Mouse (Mus musculus): Measurements from ENCODE around the gene Atp8b5.

Gene Atp8b5

GRCm38 (mm10) chr4:43384083-43384460 lies 117.1 kb downstream of the Atp8b5 start:
- DNase-seq: no peak

- no peak for DNase-seq
Observed at GRCm38 (mm10) chr4:43384541-43384940, 117.6 kb downstream of the Atp8b5 start.

DNA sequence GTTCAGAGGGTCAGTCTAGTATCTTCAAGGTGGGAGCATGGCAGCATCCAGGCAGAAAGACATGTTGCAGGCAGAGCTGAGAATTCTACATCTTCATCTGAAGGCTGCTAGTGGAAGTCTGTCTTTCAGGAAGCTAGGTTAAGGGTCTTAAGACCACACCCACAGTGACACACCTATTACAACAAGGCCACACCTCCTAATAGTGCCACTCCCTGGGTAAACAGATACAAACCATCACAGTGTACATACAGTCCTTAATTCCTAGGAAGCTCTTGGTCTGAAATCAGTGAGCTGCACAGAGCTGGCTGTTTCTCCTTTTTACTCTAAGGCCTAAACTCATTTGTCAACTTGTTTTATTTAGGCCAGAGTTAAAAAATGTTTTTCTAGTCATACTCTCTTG lies 120.0 kb downstream of the Atp8b5 start:
- DNase-seq: no peak

- DNase-seq: no peak
Observed at GRCm38 (mm10) chr4:43389390-43389789, 122.4 kb downstream of the Atp8b5 start.

- DNase-seq: no peak
Observed at GRCm38 (mm10) chr4:43389845-43390440, 123.0 kb downstream of the Atp8b5 start.

GRCm38 (mm10) chr4:43391521-43392050 lies 124.6 kb downstream of the Atp8b5 start:
- no peak for DNase-seq

- peak; percentile 92 for DNase-seq
Observed at GRCm38 (mm10) chr4:43394345-43394891, 127.5 kb downstream of the Atp8b5 start.

GRCm38 (mm10) chr4:43395147-43395546 lies 128.2 kb downstream of the Atp8b5 start:
- DNase-seq: no peak

GRCm38 (mm10) chr4:43395836-43396235 lies 128.9 kb downstream of the Atp8b5 start:
- no peak for DNase-seq

GRCm38 (mm10) chr4:43396381-43396780 lies 129.4 kb downstream of the Atp8b5 start:
- DNase-seq: no peak

DNA sequence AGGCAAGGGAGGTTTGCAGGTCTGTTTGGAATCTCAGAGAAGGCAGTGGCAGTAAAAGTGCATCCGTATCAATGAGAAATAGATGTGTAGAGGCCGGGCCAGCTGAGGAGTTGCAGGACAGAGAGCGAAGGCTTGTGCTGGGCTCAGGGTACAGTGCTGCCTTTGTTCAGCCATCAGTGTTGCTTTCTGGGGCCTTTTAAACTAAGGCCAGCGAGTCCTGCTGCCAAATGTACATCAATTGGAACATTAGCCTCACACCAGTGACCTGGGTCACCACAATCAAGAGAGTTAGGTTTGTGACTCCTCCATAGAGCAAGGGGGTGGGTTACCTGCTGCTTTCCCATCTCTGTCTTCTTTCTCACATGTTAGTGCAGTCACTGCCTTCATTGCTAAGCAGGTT lies 131.1 kb downstream of the Atp8b5 start:
- no peak for DNase-seq

- peak; percentile 65 for DNase-seq
Observed at GRCm38 (mm10) chr4:43398829-43399331, 131.9 kb downstream of the Atp8b5 start.

GRCm38 (mm10) chr4:43399391-43400131 lies 132.6 kb downstream of the Atp8b5 start:
- DNase-seq: peak; percentile 49

DNA sequence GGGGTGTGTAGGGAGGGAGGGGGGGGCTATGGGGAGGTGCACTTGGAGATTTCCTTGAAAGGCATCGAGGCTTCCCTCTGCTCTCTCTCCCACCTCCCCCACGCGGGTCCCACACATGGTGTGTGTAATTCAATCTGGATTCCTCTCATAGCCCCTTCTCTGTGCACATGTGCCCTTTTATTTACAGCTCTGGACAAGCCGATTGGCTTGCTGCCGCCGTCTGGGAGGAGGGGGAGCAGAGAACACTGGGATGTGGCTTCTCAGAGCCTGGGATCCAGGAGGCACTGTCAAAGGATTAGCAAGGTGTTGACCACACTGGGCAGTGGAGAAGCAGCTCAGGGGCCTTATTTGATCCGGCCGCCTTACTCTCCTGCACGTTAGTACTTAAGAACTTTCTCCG lies 134.0 kb downstream of the Atp8b5 start:
- no peak for DNase-seq

DNA sequence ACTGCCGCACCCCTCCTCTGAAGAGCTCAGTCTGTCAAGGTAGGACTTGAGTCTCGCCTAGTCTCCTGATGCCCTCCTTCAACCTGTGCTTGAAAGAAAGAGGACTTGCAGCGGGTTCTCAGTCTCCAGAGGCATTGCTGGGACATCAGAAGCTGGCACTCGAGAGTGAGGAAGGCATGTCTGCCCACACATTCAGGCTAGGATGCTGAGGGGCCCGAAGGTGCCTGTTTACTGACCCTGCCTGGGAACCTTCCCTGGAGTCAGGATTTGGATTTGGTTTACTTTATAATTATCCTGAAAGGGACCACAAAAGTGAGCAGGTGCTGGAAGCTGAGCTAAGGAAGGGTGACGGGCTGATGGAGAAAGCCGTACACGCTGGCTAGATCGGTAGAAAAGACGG lies 134.5 kb downstream of the Atp8b5 start:
- DNase-seq: no peak

DNA sequence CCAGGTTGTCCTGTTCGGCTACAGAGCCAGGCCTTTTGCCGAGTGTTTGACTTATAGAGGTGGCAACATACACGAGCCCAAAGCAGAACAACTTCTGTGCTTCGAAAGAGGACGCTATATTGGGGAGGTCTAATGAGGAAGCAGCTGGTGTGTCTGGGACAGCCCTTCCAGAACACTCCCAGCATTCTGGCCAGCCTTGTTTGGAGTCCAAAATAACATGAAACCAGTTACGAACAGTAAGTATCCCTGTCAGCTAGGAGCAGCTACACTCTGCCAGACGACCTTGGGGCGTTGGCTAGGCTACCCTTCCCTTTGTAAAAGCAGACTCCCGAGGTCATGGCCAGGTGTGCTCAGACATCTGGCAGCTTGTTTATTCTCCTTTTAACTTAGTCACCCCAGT lies 135.3 kb downstream of the Atp8b5 start:
- DNase-seq: no peak

- DNase-seq: no peak
Observed at GRCm38 (mm10) chr4:43404697-43405096, 137.7 kb downstream of the Atp8b5 start.

- peak; percentile 91 for DNase-seq
Observed at GRCm38 (mm10) chr4:43406162-43406971, 139.4 kb downstream of the Atp8b5 start.

DNA sequence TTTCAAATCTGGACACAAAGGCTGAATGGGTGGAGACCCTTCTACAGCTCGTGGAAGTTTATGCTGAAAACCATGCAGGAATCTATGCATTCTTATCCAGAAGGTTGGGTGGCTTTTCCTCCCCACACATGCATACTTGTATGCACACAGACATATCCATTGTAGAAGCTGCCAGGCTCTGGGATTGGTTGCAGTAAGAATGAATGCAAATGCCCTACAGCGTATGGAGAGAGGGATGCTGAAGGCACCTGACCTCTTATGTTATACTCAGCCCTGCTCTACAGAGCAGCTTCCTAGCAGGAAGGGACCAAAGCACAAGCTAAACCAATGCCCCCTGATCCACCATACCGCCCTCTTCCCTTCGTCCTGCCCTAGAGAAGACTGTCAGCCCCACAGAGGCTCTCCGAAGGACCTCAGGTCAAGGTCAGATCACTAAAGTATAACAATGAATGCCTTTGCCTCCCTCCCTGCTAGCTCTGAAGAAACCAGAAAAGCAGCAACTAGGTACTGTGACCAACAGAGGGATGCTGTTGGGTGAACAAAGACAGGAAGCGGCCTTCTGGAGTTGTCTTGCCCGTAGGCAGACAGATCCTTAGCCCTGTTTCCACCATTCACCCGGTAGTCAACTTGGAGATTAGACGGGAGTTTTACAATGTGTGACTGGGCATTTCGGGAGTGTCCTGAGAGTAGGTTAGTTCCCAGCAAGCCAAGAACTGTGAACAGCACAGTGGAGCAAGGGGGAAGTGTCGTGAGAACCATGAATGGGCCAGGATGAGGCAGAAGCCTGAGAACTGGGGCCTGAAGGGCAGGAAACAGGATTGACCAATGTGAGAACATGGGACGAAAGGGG lies 140.3 kb downstream of the Atp8b5 start:
- DNase-seq: no peak

DNA sequence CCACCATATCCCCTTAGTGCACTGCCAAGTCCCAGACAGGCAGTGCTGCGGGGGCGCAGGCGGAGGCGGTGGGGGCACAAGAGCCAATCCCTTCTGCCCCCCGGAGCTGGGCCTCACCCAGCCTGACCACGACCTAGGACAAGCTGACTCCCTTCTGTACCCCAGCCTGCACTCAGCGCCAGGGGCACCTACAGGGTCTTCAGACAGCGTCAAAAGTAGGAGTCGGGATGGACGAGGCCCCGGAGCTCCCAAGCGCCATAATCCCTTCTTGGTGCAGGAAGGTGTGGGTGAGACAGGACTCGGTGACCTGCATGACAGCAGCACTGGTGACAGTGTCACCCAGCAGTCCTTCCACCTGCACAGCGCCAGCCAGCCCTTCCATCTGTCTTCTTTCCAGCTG lies 147.8 kb downstream of the Atp8b5 start:
- no peak for DNase-seq

DNA sequence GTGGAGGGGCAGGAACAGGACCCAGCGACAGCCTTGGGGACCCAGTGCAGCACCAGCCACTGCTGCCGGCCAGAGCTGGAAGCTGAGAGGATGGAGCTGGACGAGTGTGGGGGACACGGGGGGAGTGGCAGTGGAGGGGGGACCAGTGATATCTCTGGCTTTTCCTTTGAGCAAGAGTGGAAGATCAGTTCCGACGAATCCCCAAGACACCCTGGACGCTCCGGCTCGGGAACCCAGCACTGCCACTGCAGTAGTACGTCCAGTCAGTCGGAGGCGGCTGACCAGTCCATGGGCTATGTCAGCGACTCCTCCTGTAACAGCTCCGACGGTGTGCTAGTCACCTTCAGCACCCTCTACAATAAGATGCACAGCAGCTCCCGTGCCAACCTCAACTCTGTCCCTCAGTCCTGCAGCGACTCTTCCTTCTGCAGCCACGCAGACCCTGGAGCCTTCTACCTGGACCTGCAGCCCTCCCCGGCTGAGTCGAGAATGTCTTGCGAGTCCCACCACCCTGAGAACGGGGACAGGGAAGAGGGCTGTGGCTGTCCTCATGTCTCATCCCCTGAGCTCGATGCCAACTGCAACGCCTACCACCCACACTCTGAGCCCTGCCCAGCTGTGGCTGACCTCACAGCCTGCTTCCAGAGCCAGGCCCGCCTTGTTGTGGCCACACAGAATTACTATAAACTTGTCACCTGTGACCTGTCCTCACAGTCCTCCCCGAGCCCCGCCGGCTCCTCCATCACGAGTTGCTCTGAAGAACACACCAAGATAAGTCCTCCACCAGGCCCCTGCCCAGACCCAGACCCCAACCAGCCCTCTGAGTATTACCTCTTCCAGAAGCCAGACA lies 148.5 kb downstream of the Atp8b5 start:
- no peak for DNase-seq

Data from kidney, postnatal 14 days (tissue).